Mouse (Mus musculus): ENCODE measurements around the gene E430018J23Rik. TPM values are rescaled to one million over a fixed set of nuclear protein-coding genes. Genes with fewer than 3 reads are reported as not detected.
A peak's percentile ranks its signal among the peaks of the same experiment; 100 is the strongest.
"Not testable (repeated sequence)": the region's sequence is repeated elsewhere in the genome, so short reads cannot be mapped to it uniquely, and the experiment has no call there.

E430018J23Rik gene
- total RNA-seq (2021): 1 to 10 TPM; 7.5 to 8.0 TPM
- long read RNA-seq, experiment 1, partial matches to known transcripts: 0 of 1 reads
- long read RNA-seq, experiment 1, other reads (novel, unspliced or antisense): 1 of 1 reads
- long read RNA-seq, experiment 2, partial matches to known transcripts: 0 of 5 reads
- long read RNA-seq, experiment 2, other reads (novel, unspliced or antisense): 2 of 5 reads

DNA sequence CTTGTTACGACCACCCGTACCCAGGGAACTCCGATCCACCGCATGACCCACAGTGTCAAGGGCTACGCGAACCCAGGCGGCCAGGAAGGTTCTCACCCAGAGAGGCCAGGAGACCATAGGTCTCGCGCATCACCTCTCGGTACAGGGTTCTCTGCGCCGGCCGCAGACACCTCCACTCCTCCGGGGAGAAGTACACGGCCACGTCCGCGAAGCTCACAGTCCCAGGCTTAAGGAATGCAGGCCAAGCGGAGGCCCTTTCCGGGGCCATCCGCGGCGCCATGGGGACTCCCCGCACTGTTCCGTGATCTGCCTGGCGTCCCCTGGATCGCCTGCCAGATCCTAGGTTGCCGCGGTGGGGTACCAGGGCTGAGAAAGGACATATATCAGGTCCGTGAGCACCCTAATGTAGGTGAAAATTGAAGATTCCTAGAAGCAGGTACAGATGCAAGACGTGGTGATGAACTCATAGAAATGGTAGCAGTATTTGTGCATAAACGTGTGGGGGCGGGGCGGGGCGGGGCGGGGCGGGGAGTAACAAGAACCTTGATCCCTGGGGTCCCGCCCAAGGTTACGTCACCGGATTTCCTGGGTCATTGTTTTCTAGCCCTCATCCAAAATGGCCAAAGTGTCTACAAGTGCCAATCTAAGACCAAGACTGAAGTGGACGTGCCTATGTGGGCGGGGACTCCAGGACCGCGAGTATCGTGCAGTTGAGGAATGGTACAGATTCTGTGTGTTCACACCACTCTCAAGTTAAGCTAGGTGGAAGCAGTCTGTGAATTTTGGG is at the start of gene E430018J23Rik:
Gene E430018J23Rik, minus strand, starts transcription at position 473 of the 787 bp plus-strand sequence.
- no peak for TF ChIP-seq CTCF (conservative IDR thresholded peaks at IDR 0.05)
- Histone ChIP-seq H3K4me3 (peak within 1 kb of the TSS; percentile 99), H3K27ac (peak within 1 kb of the TSS; percentile 96)
- DNase-seq (ENCODE audit: low spot score in 2 of 2): peak; percentile 96 to 97

DNA sequence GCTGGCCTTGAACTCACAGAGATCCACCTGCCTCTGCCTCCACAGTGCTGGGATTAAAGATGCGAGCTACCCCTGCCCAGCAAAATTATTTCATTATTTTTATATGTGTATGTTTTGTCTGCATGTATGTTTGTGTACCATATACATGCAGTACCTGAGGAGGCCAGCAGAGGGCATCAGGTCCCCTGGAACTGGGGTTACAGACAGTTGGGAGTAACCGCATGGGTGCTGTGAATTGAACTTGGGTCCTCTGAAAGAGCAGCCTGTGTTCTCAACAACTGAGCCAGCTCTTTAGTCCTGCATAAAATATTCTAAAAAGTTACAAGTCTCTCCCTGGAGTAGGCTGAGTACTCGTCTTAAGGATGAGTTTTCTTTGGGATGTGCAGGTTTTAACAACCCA is 44.3 kb upstream of the E430018J23Rik start:
- Histone ChIP-seq H3K4me3 (no peak overlapping the region), H3K27ac (no peak overlapping the region)
- no peak for DNase-seq (ENCODE audit: low spot score in 2 of 2)
- TF ChIP-seq CTCF (conservative IDR thresholded peaks at IDR 0.05): peak; percentile 67

DNA sequence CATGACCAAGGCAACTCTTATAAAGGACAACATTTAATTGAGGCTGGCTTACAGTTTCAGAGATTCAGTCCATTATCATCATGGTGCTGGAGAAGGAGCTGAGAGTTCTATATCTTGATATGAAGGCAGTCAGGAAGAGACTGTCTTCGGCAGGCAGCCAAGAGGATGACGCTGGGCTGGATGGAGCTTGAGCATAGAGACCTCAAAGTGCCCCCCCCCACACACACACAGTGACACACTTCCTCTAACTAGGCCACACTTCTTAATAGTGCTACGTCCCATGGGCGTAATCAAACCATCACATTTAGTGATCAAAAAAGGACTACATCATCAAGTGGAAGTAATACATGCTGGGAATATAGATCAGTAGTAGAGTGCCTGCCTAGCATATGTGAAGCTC is 41.8 kb upstream of the E430018J23Rik start:
- no peak for TF ChIP-seq CTCF (conservative IDR thresholded peaks at IDR 0.05)
- no peak for DNase-seq (ENCODE audit: low spot score in 2 of 2)
- Histone ChIP-seq H3K27ac (no peak overlapping the region), H3K4me3 (no peak overlapping the region)

DNA sequence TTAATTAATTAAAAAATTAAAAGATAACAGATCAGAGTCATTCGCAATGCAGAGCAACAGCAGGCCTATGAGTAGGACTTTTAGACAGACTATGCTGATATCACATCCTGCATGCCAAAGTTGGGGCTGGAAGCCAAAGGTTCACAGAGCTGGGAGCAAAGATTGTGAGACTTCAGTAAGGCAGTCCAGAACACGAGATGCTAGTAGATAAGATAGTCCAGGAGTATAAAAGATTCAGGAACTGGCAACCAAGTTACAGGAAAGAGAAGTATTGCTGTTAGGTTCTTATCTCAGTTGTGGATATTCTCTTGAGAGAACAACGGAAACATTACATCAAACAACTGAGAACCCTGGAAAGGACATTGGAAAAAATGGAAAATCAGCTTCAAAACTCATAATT is 32.9 kb upstream of the E430018J23Rik start:
- no peak for DNase-seq (ENCODE audit: low spot score in 2 of 2)
- no peak for TF ChIP-seq CTCF (conservative IDR thresholded peaks at IDR 0.05)
- Histone ChIP-seq H3K27ac (no peak overlapping the region), H3K4me3 (no peak overlapping the region)

DNA sequence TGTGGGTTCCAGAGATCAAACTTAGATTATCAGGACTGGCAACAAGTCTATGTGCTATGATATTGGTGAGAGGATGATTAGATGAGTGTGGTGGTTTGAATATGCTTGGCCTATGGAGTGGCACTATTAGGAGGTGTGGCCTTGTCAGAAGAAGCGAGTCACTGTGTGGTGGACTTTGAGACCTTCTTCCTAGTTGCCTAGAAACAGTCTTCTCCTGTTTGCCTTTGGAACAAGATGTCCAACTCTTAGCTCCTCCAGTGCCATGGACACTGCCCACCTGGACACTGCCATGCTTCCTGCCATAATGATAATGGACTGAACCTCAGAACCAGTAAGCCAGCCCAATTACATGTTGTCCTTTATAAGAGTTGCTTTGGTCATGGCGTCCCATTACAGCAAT is 32.5 kb upstream of the E430018J23Rik start:
- no peak overlapping the region for H3K4me3 ChIP-seq
- no peak overlapping the region for H3K27ac ChIP-seq
- DNase-seq (ENCODE audit: low spot score in 2 of 2): no peak
- TF ChIP-seq CTCF (conservative IDR thresholded peaks at IDR 0.05): no peak

DNA sequence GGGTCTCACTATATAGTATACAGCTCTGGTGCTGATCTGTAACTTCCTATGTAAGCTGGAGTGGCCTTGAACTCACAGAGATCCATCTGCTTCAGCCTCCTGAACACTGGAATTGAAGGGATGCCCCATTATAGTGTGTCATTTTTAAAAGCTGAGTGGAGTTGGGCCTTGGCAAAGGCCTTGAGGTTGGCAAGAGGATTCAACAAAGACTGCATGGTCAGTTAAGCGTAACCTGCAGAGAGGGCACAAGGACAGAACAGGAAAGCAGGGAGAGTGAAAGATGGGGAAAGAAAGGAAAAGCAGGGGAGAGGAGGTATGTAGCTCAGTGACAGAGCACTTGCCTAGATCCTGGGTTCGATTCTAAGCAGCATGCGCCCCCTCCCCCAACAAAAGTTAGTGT is 31.9 kb upstream of the E430018J23Rik start:
- no peak for TF ChIP-seq CTCF (conservative IDR thresholded peaks at IDR 0.05)
- H3K4me3 ChIP-seq: no peak overlapping the region
- no peak for DNase-seq (ENCODE audit: low spot score in 2 of 2)
- H3K27ac ChIP-seq: no peak overlapping the region

DNA sequence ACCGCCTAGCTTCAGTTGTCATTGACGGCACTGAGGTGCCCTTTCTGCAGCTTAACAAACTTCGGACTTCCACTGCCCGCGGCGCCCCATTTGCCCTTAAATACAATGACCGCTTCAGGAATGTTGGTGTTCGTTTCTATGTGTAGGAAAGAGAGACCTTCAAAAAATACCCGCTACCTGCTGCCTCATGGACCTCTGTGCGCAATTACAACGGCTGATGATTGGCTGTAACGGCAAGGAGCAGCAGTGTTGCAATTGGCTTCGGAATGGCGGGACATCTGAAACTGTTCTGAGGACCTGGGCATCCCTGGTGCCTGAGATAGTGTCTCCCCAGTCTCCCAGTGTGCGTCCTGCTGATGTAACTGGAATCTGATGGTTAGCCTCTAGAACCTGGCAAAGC is 28.8 kb upstream of the E430018J23Rik start:
- no peak for TF ChIP-seq CTCF (conservative IDR thresholded peaks at IDR 0.05)
- DNase-seq (ENCODE audit: low spot score in 2 of 2): peak; percentile 22 to 25
- peak overlapping the region; percentile 62 for H3K4me3 ChIP-seq
- H3K27ac ChIP-seq: peak overlapping the region; percentile 95; the same call in 1 of the 2 replicates

DNA sequence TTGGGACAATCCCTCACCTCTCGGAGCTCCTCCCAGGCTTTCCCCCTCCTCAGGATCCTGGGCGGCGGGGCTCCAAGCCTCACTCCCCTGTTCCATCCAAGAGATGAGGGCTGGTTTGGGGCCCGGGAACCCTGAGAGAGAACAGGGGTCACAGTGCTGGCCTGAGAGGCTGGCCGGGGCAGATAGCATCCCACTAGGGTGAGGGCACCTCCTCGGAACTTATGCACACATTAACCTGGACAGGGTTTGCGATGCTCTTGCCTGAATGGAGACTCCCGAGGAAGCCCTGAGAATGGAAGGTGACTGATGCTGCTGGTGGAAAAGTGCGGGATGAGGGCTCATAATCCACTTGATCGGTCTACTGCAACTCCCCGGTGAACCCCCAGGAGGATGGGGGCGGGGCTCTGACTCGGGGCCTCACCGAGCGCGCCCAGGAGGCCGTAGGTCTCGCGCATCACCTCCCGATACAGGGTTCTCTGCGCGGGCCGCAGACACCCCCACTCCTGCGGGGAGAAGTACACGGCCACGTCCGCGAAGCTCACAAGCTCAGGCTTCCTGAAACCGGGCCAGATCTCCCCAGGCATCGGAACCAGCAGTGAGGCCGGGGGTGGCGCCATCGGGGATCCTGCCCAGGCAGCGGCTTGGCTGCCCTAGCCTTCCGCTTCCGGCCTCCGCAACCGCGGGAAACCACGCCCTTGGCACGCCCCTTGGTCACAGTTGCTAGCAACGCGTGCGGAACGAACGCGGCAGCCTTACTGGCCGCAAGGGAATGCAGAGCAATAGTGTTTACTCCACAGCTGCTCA is 28.2 kb upstream of the E430018J23Rik start, which contains the start of gene Zfp688:
Gene Zfp688, minus strand, starts transcription at position 681 of the 804 bp plus-strand sequence.
- Histone ChIP-seq H3K27ac (peak within 1 kb of the TSS; percentile 95), H3K4me3 (peak within 1 kb of the TSS; percentile 62)
- peak; percentile 91 to 94 for DNase-seq (ENCODE audit: low spot score in 2 of 2)
- TF ChIP-seq CTCF (conservative IDR thresholded peaks at IDR 0.05): peak; percentile 48

DNA sequence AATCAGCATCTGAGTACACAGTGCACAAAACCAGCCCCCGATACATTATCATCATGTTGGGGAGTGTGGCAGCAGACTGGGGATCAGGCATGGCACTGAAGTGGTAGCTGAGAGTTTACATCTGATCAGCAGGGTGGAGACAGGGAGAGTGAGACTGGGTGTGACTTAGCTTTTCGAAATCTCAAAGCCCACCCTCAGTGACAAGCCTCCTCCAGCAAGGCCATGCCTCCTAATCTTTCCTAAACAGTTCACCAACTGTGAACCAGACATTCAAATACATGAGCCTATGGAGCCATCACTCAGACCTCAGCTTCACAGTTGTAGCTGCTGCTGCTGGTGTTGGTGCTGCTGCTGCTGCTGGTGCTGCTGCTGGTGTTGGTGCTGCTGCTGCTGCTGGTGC is 18.0 kb upstream of the E430018J23Rik start:
- no peak for TF ChIP-seq CTCF (conservative IDR thresholded peaks at IDR 0.05)

DNA sequence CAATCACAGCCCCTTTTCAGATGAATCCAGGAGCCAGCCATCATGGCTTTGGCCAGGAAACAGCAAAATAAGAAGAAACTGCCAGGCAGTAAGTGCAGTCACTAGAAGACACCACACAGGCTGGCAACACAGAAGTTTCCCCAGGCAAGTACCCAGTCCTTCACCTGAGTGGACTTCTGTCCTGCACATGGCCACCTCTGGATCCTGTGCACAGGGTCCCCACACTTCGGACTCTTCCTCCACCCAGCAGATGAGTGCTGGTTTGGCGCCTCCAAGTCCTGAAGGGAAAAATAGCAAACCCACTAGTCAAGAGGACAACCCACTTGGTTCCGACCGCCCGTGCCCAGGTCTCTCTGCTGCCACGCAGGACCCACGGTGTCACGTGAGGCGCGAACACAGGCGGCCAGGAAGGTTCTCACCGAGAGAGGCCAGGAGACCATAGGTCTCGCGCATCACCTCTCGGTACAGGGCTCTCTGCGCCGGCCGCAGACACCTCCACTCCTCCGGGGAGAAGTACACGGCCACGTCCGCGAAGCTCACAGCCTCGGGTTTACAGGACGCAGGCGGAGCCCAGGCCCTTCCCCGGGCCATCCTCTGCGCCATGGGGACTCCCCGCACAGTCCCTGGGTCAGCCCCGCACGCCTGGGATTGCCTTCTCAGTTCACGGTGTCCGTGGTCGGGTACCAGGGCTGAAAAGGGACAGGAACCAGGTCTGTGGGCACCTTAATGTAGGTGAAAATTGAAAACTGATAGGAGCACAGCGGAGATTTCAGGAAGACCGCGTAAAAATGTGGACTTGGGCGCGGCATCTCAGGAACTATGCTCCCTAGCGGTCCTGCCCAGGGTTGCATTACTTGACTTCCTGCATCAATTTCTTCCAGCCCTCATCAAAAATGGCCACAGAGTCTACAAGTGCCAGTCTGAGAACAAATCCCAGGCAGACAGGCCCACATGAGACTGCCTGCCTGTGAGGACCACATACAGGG is 12.9 kb upstream of the E430018J23Rik start, which contains the start of gene Zfp764:
Gene Zfp764, minus strand, starts transcription at position 821 of the 986 bp plus-strand sequence.
- peak within 1 kb of the TSS; percentile 84 for H3K4me3 ChIP-seq
- H3K27ac ChIP-seq: peak within 1 kb of the TSS; percentile 89
- peak; percentile 78 to 82 for DNase-seq (ENCODE audit: low spot score in 2 of 2)
- peak; percentile 87 for TF ChIP-seq CTCF (conservative IDR thresholded peaks at IDR 0.05)

More for the DNA sequence above, 18.0 kb upstream of the E430018J23Rik start:
- no peak overlapping the region for H3K27ac ChIP-seq
- H3K4me3 ChIP-seq: no peak overlapping the region
- no peak for DNase-seq (ENCODE audit: low spot score in 2 of 2)

DNA sequence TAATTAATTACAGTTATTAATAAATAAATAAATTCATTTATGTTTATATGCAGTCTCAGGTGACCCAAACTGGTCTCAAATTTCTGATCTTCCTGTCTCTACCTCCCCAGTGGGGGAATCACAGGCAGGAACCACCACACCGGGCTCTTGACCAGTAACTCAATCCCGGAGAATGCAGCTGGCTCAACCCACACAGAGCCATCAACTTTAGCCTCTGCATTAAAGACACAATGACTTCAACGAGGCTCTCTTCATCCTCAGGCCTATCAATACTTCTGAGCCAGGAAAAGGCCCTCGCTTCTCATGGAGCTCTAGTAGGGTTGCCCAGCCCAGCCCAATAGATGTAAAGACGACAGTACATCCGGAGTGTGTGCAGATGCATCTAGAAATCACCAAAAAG is 10.7 kb upstream of the E430018J23Rik start:
- H3K27ac ChIP-seq; DNase-seq (ENCODE audit: low spot score in 2 of 2); H3K4me3 ChIP-seq: not testable (repeated sequence)

DNA sequence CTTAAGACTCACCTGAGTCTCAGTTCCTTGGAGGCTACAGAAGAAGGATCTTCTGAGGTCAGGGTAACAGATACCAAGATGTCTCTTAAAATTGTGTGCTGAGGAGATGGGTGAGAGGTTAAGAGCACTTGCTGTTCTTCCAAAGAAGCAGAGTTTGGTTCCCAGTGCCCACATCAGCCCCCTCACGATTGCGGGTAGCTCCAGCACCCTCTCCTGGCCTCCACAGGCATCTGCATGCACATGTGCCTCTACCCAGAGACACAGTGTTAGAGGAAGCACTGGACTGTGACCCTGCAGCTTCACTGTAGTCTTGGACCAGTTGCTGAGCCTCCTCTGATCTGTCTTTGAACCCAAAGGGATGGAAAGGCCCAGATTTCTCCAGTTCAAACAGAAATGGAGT is 9.6 kb upstream of the E430018J23Rik start:
- Histone ChIP-seq H3K27ac (no peak overlapping the region), H3K4me3 (no peak overlapping the region)
- no peak for DNase-seq (ENCODE audit: low spot score in 2 of 2)
- peak; percentile 39 for TF ChIP-seq CTCF (conservative IDR thresholded peaks at IDR 0.05)
